Mouse (Mus musculus): ENCODE results near the gene Anks1b.
"Not testable (repeated sequence)": the region's sequence is repeated elsewhere in the genome, so short reads cannot be mapped to it uniquely, and the experiment has no call there.

The Anks1b gene

DNA sequence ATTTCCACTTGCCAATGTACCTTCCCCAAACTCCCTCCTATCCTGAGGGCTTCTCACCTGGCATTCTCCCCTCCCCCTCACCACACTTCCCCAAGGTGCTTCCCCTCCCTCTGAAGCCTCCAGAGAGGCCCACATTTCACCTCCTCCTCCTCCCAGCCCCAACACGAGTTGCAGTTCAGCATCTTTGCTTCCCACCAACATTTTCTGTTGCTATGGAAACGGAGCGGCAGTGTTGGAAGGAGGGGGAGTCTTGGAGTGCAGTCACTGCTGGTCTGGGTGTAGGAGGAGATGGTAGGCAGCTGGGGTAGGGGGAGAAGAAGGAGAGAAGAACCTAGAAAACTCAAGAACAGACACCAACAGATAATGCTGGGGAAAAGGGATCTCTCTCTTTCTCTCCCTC is 722.8 kb downstream of the Anks1b start:
- DNase-seq = no peak

DNA sequence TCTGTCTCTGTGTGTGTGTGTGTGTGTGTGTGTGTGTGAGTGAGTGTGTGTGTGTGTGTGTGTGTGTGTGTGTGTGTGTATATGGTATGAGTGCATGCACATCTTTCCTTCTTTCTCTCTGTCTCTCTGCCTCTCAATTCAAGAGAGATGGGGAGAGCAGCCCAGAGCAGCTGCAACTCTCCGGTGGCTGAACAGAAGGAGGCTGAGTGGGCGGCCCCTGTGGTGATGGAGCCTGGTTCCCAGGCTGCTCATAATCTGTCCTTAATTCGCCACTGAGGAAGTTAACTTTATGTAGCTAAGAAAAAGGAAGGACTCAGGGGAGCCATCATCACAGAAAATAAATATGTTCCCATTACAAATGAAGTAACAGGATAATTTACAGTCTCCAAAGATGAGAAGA is 723.3 kb downstream of the Anks1b start:
- DNase-seq = no peak

GRCm38 (mm10) chr10:90599149-90599548 is 725.8 kb downstream of the Anks1b start:
- DNase-seq = no peak

- DNase-seq = no peak
Observed at GRCm38 (mm10) chr10:90599726-90600531, 726.6 kb downstream of the Anks1b start.

- DNase-seq = no peak
Observed at GRCm38 (mm10) chr10:90607586-90607985, 734.3 kb downstream of the Anks1b start.

DNA sequence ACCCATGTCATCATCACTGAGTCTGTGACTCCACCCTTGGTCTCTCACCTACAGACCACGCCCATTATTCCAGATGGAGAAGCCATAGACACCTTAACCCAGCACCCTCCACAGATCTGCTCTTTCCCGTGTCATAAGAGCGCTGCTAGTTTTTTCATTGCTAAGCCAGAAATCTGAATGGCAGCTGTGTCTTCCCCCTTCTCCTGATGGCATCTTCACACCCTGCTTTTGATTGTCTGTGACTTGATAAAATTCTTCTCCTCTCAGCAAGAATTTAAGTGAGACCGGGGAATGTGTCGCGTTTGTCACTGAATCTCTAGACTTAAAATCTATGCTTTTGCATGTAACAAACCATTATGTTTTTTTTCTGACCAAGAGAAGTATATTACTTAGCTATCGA is 736.1 kb downstream of the Anks1b start:
- DNase-seq = no peak

- DNase-seq = no peak
Observed at GRCm38 (mm10) chr10:90613051-90613450, 739.7 kb downstream of the Anks1b start.

- DNase-seq = no peak
Observed at GRCm38 (mm10) chr10:90615196-90615595, 741.9 kb downstream of the Anks1b start.

DNA sequence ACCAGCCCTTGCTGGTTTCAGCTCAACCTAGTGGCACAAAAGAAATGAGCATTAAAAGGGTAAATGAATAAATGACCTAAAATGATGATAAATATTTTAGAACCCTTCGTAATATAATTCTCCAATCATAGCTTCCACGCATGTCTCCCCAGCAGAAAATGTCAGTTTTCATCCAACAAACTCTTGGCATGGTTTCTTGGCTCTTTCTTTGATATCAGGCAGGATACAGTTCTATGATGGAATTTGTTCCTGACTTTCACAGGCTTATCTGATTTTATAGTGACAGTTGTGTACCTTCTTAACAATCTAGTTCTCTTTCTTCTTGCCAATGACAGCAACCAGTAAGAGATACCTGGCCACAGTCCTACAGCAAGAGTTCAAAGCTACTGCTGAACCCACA is 743.3 kb downstream of the Anks1b start:
- DNase-seq = no peak

- no peak for DNase-seq
Observed at GRCm38 (mm10) chr10:90617664-90618296, 744.5 kb downstream of the Anks1b start.

DNA sequence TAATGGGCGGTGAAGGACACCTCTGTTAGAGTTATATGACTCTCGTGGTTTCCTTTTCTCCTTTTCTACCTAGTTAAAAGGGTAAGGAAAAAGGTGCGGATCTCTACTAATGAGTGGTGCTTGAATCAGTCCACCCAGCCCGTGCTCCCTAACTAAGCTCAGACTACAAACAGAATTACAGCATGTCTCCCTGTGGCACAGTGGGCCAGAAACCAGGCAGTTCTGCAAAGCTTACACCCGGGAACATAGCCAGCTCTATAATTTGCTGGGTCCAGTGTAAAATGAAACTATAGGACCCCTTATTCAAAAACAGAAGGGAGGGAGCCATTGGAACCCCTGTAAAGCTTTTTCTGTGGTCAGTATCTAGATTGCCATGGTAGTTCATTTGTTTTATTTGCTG is 754.2 kb downstream of the Anks1b start:
- DNase-seq = no peak

DNA sequence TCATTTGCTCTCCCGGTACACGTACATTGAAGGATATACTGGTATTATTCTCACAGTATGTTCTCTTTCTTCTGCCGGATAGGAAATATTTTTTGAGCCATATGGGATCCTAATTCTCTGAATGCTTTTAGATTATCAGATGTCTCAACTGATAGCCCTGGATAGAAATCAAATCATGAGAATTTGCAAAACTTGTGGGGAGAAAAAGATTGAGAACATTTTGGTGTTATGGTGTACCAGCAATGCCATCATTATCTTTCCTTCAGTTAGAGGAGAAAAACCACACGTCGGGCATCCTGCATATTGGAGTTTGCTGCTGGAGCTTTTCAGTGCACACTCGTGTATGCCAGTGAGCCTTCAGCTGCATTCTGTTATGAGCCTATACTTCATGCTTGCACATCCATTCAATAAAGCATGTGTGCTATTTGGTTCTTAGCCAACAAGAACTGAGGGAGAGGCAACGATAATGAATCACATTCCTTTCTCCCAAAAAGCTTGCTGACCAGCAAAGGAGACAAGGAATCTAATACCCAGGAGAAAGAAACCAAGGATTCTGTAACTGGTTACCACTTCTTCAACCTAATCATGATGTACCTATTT is 756.9 kb downstream of the Anks1b start:
- DNase-seq = no peak

- not testable (repeated sequence) for DNase-seq
Observed at GRCm38 (mm10) chr10:90630794-90631193, 757.5 kb downstream of the Anks1b start.

GRCm38 (mm10) chr10:90637352-90637751 is 764.0 kb downstream of the Anks1b start:
- DNase-seq = no peak

- no peak for DNase-seq
Observed at GRCm38 (mm10) chr10:90649681-90650080, 776.4 kb downstream of the Anks1b start.

DNA sequence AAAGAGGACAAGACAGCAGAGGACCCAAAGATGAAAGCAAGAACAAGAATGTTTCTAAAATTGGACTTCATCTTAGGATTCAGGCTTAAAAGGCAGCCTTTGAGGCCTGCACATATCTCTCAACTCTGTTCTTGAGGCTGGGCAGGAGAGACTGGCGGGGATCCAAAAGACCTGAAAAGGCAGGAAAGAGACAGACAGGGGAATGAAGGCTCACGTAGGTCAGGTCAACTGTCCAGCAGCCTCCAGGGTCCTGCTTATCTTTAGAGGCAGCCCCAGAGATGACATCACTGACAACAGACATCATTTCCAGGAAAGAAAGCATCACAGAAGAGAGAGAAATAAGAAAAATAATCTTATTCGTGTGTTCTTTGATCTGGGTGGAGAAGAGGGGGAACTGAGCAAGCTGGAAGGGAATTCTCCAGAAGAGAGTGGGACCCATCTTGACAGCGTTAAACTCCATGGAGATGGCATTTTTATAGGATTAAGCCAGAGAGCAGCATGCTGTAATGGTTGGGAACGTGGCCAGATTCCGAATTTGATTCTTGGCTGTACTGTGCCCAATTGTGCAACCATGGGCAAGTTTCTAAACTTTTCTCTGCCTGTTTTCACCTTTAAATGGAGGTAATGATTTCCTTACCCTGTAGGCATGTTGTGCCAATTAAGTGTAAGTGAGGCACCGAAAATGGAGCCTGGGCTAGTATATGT is 784.3 kb downstream of the Anks1b start:
- DNase-seq = no peak

DNA sequence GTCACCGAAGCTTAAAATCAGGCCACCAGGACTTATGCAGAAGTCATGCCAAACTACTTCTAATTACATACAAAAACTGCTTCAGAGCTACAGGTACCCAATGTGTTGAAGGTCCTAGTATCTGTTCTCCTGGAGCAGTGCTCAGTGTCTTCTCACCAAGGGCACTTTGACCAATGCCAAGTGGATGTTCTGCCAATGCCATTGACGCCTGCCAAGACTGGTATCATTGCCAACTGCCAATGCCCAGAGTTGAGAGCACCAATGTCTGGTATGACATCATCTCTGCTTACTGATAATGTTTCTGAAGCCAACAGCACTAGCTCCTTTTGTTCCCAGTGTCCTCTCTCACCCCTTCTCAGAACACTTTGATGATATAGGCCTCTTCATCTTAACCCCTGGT is 793.4 kb downstream of the Anks1b start:
- DNase-seq = no peak

DNA sequence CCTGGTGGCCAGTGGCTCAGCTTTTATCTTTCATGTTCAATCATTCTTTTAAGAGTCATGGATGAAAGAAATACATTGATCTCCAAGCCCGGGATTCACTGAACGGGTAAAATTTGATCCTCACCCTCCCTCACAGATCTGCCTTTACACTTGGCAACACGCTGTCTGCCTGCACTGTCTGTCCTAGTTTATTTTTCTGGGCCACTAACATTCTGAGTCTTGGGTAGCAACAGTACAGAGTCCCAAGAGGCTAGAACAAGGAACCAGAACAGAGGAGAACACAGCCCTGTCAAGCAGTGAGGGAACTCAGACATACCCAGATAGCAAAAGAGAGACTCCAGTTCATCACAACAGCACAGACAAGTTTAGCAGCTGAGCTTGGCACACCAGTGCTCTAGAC is 797.0 kb downstream of the Anks1b start:
- DNase-seq = no peak

DNA sequence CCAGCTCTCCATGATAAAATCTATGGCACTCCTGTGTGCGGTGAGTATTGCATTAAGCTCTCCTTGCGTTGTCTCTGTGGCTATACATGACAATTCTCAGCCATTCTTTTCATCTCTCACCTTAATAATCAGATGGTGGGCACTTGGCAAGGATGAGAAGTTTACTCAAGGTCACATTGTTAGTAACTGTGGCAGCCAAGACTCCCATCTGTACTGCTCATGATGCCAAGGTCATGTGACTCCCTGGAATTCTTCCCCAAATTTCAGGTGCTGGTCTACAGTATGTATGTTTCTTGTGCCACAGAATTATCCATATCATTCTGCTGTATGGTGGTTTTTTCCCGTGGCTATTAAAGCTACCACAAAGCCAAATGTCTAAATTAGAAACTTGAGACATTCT is 798.8 kb downstream of the Anks1b start:
- DNase-seq = no peak

DNA sequence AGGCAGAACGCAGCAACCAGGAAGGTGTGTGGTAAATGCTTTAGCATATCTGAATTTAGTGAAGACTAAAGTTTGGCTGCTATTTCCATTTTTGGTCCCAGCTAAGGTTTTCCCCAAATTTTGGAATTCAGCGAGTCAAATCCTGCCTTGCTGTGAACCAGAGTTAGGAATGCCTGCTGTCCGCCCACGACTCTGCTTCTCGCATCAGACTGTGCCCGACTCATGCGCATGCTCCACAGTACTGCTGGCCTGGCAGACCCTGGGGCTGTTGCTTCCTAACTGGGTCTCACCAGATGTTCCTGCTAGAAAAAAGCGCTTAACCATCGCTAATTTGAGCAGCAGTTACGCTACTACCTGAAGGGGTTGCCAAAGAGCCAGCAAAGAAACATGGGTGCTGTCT is 801.1 kb downstream of the Anks1b start:
- DNase-seq = no peak

GRCm38 (mm10) chr10:90677421-90677820 is 804.1 kb downstream of the Anks1b start:
- DNase-seq = no peak

DNA sequence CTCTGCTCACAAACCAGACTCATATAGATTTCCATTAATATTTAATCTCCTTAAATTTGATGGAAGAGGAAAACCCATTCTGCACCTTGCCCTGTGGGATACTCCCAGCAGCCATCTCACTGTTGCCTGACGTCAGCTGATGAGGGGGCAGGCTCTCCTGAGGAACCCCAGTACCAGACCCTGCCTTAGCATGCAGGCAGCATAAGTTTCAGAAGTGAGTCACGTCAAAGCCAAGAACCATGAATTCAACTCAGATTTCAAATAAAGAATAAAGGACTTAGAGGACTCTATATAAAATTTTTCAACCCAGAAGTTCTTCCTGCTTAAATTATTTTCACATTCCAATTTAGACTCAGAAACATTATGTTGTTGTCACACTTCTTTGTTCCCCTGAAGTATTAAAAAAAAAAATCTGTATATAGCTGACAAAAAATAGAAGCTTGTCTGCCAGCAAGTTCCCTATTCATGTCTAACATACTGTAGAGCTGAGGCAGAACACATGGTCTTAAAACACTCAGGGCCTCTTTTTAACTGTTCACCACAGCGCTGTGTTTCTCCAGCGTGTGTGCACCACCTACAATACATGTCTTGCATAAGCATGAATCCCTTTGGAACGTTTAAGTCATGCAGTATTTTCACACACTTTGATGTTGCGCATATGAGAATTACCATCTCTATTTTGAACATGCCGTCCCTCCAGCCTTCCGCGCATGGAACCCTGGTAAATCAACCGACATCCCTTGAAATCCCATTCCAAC is 806.6 kb downstream of the Anks1b start:
- no peak for DNase-seq

DNA sequence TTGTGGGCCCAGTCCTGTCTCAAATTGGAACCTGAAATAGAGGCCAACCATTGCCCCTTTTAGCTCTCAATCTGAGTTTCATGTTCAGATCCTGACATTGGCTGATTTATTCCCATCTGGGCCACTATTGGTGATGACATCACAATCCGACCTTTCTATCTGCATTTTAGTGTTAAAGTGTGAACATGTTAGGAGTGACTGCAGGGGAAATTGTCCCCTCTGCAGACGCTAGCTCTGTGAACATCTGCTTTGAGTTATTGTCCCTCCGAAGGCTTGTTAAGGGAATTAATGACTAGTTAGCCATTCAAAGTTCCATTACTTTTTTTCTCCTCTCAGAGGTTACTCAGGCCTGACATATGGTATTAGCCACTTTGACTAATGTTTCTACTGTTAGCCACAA is 810.5 kb downstream of the Anks1b start:
- no peak for DNase-seq
